Mouse (Mus musculus) adrenal gland, adult 2 months (tissue): ENCODE measurements around the gene Eif5a. TPM values are rescaled to one million over a fixed set of nuclear protein-coding genes. Genes with fewer than 3 reads are reported as not detected.
"Not testable (repeated sequence)": the region's sequence is repeated elsewhere in the genome, so short reads cannot be mapped to it uniquely, and the experiment has no call there.

Experiments used
- DNase-seq: peaks from one replicate; pipeline ENCODE4 v3.0.0; 2021
- long read RNA-seq: library from polyadenylated mRNA; stranded (forward); transcript quantifications from one replicate; pipeline ENCODE4 v2.0.0, GENCODE M21; 2021
- polyA plus RNA-seq: library from polyadenylated mRNA; depleted of rRNA; stranded (reverse); fragments of >200 nt; gene quantifications from 2 replicates; pipeline ENCODE4 v1.2.3, GENCODE M21; 2012; rRNA removed
- total RNA-seq, 2 experiments: library from RNA; stranded (reverse); gene quantifications; 2 replicates each; pipeline ENCODE4 v1.2.3; 2021

Gene Eif5a
- 100 to 1,000 TPM; 572 to 622 TPM for total RNA-seq
- polyA plus RNA-seq: 180 and 225 TPM in 2 replicates
- long read RNA-seq, transcript Eif5a-201 (7 exons, 1,437 nt): minor isoform, 14 of 705 reads
- long read RNA-seq, transcript Eif5a-210 (6 exons, 1,343 nt): major isoform, 654 of 705 reads
- long read RNA-seq, transcript Eif5a-209 (6 exons, 1,259 nt): minor isoform, 17 of 705 reads
- long read RNA-seq, partial matches to known transcripts: 7 of 705 reads
- long read RNA-seq, other reads (novel, unspliced or antisense): 12 of 705 reads

DNA sequence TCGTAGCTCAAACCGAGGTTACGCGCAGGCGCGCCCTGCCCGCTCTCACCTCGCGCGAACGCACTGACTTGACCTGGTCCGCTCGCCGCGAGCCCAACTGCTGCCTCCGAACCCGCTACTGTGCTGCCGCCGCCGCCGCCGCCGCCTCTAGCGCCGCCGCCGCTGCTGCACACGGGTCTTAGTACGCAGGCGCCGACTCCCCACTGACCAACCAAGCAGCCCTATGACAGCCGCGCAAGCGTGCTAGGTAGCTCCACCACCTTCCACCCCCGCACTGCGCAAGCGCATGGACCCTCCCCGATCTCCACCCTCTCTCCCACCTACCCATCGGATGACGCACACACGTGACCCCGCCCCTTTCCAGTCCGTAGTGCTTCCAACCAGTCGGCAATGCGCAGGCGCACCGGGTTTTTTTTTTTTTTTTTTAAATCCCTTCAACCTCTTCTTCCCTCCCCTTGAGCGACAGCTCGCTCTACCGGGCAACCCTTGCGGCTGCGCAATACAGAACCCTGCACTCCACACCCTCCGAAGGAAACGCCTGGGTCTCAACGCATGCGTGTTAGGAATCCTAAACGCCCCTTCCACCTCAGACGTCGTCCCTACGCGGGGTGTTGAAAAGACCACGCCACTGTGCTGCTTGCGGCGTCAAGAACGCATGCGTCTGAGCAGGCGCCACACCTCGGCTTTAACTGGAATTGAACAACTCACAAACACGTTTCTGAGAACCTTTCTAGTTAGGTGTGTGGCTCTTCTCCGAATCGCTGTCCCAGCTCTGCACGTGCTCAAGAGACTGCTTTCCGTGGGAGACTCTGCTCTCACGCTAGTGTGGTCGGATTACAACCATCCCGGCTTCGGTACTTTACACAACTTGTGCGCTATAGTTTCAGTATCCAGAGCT lies at the start of gene Eif5a:
Eif5a (minus strand) TSS at position 845 of the 898 bp plus-strand sequence.
- peak; percentile 100 for DNase-seq

- DNase-seq: no peak
These were observed 49.0 kb upstream of the Eif5a start for GRCm38 (mm10) chr11:69970775-69971174.

- no peak for DNase-seq
These were observed 48.5 kb upstream of the Eif5a start for GRCm38 (mm10) chr11:69970222-69970621.

DNA sequence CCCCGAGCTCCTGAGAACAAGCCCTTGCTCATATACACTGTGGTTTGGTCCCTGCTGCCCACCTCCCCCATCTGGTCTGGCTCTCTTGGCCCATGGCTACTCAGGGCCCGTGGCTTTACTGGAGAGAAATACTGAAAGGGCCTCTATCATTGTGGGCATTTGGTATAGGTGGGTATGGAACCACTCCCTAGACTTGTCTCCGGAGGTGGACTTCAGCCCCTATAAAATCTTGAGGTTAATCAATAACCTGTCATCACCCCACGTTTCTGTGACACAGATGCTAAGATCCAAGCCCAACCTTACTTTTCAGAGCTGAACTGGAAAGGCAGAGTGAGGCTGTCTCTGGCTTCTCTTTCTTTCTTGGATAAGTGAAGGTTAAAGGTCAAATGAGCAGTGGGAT lies 47.0 kb upstream of the Eif5a start:
- DNase-seq: no peak

DNA sequence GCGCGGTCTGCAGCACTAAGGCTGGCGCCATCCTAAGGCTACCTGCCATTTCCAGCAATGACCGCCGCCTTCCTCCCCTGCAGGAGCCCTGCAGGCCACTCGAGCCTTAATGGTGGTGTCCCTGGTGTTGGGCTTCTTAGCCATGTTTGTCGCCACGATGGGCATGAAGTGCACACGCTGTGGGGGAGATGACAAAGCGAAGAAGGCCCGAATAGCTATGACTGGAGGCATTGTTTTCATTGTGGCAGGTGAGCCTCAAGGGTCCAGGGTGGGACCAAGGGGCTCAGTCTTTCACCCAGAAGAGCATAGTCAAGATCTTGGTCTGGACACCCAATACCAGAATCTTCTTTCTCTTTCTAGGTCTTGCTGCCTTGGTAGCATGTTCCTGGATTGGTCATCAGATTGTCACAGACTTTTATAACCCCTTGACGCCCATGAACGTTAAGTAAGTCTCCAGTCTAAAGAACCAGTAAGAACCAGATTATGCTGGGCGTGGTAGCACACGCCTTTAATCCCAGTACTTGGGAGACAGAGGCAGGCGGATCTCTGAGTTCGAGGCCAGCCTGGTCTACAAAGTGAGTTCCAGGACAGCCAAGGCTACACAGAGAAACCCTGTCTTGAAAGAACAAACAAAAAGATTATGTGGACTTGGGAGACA lies 45.2 kb upstream of the Eif5a start:
- no peak for DNase-seq

DNA sequence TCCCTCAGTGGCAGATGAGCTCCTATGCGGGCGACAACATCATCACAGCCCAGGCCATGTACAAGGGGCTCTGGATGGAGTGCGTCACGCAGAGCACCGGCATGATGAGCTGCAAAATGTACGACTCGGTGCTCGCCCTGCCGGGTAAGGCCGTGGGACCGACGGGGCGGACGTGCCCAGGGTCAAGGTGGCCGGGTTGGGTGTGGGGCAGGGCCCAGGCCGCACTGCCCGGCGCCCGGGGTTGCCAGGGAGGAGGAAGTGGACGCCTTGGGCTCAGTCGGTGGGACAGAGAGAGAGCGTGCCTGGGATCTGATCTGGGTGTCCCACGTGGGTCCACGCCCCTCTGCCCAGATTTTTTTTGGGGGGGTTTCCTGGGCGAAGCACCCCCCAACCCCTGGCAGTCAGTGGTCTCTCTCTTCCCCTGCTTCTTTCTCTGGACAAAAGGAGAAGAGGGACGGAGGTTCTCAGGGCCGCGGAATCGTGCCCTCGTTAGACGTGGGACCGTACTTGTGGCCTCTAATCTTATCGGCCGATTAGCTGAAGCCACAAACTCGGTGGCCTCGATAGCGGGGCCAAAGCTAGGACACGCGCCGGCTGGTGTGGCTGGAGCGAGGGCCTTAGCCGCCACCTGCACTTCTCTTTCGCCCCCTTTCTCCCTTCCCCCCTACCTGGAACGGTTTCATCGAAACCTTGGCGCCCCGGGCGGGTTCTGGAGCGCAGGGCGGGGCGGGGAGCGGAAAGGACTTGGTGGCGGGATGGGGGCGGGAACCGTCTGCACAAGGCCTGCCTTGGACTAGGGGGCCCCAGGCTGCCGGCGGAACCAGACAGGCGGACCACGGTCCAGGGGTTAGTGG lies 44.5 kb upstream of the Eif5a start:
- peak; percentile 64 for DNase-seq

GRCm38 (mm10) chr11:69965271-69966005 lies 43.7 kb upstream of the Eif5a start:
- no peak for DNase-seq

- no peak for DNase-seq
These were observed 43.0 kb upstream of the Eif5a start, which contains the start of gene Cldn7 for GRCm38 (mm10) chr11:69964650-69965270. TSS of gene Cldn7 (plus strand) at chr11:69964779.

- DNase-seq: no peak
These were observed 40.1 kb upstream of the Eif5a start for GRCm38 (mm10) chr11:69961841-69962240.

DNA sequence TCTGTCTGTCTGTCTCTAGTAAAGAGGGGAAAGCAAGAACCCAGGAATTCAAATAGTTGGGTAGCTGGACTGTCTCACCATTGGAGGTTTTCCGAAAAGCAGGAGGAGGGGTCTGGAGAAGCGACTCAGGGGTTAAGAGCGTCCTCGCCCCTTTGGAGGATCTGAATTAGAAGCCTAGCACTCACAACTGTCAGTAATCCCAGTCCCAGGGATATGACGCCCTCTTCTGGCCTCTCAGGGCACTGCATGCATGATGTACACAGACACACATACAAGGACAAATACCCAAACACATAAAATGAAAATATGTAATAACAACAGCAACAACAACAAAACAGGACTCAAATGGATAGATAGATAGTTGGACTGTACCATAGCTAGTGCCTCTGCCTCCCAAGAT lies 38.9 kb upstream of the Eif5a start:
- DNase-seq: no peak

DNA sequence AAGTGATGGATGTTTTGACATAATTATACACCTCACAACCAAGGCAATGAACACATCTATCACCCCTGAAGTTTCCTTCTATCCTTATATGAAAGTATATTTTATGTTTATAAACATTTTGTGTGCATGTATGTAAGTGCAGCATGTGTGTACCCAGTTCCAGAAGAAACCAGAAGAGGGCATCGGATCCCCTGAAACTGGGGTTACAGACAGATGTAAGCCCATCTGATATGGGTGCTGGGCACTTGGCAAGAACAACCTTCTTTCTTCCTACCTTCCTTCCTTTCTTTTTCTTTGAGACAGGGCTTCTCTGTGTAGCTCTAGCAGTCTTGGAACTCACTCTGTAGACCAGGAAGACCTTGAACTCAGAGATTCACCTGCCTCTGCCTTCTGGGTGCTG lies 34.5 kb upstream of the Eif5a start:
- no peak for DNase-seq

GRCm38 (mm10) chr11:69955618-69956017 lies 33.9 kb upstream of the Eif5a start:
- not testable (repeated sequence) for DNase-seq

DNA sequence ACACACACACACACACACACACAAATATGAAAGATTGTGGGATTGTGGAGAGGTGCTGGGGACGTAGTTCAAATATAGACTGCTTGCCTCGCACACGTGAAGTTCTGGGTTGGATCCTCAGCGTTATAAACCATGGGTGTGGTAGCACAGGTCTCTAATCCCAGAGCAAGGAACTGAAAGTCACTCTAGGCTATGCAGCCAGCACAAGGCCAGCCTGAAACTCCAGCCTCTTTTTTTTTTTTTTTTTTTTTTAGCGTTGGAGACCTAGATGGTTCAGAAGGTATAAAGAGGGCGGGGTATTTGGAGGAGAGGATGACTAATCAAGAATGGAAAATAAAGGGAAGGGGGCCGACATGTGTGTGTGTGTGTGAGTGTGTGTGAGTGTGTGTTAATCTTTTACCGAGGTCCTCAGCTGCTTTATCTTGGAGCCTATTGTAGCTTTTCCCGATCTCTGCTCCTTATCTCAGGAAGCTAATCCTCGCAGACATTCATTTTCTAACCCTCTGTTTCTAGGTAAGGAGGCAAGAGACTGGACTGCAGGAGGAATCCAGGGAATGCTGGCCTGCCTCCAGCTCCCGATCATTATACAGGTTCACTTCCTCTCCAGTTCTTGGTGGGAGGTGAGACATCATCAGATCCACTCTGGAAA lies 31.6 kb upstream of the Eif5a start:
- DNase-seq: no peak

GRCm38 (mm10) chr11:69952274-69952673 lies 30.5 kb upstream of the Eif5a start:
- no peak for DNase-seq

DNA sequence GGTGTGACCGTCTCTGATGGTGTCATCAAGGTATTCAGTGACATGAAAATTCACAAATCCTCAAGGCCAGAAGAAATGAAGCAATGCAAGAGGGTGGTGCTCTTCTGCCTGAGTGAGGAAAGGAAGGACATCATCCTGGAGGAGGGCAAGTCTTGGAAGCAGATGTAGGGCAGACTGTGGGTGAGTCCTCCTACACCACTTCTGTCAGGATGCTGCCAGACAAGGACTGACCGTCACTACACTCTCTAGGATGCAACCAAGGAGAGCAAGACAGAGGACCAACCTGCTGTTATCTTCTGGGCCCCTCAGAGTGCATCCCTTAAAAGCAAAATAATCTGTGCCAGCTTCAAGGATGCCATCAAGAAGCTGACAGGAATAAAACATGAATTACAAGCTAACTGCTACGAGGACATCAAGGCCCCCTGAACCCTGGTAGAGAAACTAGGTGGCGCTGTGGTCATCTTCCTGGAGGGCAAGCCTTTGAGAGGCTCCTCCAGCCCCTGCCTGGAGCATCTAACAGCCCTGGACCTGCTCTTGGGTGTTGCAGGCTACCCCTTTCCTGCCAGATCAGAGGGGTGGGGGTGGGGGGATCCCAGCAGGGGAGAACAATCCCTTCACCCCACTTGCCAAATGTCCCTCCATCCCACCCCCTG lies 29.2 kb upstream of the Eif5a start:
- DNase-seq: no peak

GRCm38 (mm10) chr11:69948763-69949150 lies 27.0 kb upstream of the Eif5a start:
- DNase-seq: peak; percentile 87

GRCm38 (mm10) chr11:69948066-69948762 lies 26.5 kb upstream of the Eif5a start, which contains the start of gene Slc2a4:
TSS of gene Slc2a4 (minus strand) at chr11:69948188.
- DNase-seq: peak; percentile 95

DNA sequence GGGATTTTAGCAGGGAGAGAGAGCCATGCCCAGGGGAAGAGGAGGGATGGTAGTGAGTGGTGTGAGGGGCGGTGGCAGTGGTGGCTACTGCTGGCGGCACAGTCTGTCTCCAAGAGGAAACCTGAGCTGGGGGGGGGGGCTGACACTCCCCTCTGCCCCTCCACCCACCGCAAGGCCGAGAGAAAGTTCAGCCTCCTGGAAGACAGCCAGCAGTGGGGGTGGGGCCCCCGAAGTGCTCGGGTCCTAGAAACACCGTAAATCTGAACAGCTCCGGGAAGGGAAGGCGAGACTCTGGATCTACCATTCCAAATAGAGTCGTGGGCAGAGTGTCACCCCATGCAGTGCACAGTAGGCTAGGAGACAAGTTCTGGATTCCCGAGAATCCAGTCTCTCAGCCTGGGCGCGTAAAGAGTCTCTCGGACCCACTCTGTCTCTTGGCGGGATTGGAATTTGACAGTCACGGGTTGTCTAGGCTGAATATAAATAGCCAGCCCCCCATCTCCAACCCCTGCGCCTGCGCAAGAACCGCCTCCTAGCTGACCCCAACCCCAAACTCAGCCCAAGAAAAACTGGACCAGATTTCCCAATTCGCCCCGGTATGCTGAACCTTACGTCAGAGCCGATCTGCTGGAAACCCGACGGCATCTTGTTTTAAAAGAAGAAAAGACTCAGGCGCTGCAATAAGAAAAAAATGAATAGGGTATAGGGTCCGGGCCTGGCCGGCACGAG lies 25.7 kb upstream of the Eif5a start:
- peak; percentile 64 for DNase-seq
